Mouse (Mus musculus) megakaryocyte, embryonic 14.5 days (primary cell): Measurements from ENCODE around the gene Cdk4.

Source experiments
- FLI1 ChIP-seq: IDR thresholded peaks from 2 replicates; pipeline ENCODE4 v1.6.1; 2012; ENCODE audit warnings: low read length, inconsistent platforms, mixed read lengths
- GATA1 ChIP-seq: IDR thresholded peaks from 3 replicates; pipeline ENCODE4 v1.6.1; 2012; ENCODE audit warnings: mixed read lengths, low read length, inconsistent platforms, borderline replicate concordance

GRCm38 (mm10) chr10:127070190-127071121 lies 7.1 kb downstream of the Cdk4 start, which contains the start of gene Tspan31:
- TF ChIP-seq GATA1 (no peak), FLI1 (no peak)
